Mouse (Mus musculus) hindbrain, embryonic 15.5 days (tissue): ENCODE results near the gene Vmn1r196. TPM values are rescaled to one million over a fixed set of nuclear protein-coding genes. Genes with fewer than 3 reads are reported as not detected.
"Not testable (repeated sequence)": the region's sequence is repeated elsewhere in the genome, so short reads cannot be mapped to it uniquely, and the experiment has no call there.

ENCODE experiments used
- ATAC-seq: fragments of 200-750 bp; cut with Nextera tagmentation; 2 replicates; pipeline ENCODE4 v1.8.0; 2017; ENCODE audit warnings: low read depth, moderate number of reproducible peaks, moderate TSS enrichment; ENCODE audit not compliant: low FRiP score
- H3K27ac ChIP-seq: fragments of 300-500 bp; sonication (generic); replicated peaks from 2 replicates; pipeline ENCODE4 v1.5.1; 2015; ENCODE audit warnings: mild to moderate bottlenecking, inconsistent platforms
- H3K27me3 ChIP-seq: fragments of 300-500 bp; sonication (generic); 2 replicates; pipeline ENCODE4 v1.6.1; 2015; ENCODE audit warnings: control low read depth, inconsistent platforms
- H3K36me3 ChIP-seq: fragments of 300-500 bp; sonication (generic); 2 replicates; pipeline ENCODE4 v1.6.1; 2015; ENCODE audit warnings: control low read depth, inconsistent platforms
- H3K4me1 ChIP-seq: fragments of 300-500 bp; sonication (generic); replicated peaks from 2 replicates; pipeline ENCODE4 v1.6.1; 2015; ENCODE audit warnings: control low read depth, inconsistent platforms
- H3K4me2 ChIP-seq: fragments of 300-500 bp; sonication (generic); 2 replicates; pipeline ENCODE4 v1.6.1; 2015; ENCODE audit warnings: moderate library complexity, mild to moderate bottlenecking, inconsistent platforms
- H3K4me3 ChIP-seq: fragments of 300-500 bp; sonication (generic); 2 replicates; pipeline ENCODE4 v1.5.1; 2015; ENCODE audit warnings: mild to moderate bottlenecking, inconsistent platforms
- H3K9ac ChIP-seq: fragments of 300-500 bp; sonication (generic); 2 replicates; pipeline ENCODE4 v1.6.1; 2015; ENCODE audit warnings: inconsistent platforms
- H3K9me3 ChIP-seq: fragments of 300-500 bp; sonication (generic); 2 replicates; pipeline ENCODE4 v1.6.1; 2016; ENCODE audit warnings: control low read depth, inconsistent platforms
- WGBS: fragments of 180-500 bp; shearing (Covaris S2); methylation state at CpG from one replicate; pipeline ENCODE4 v1.1.7; 2015; 5-methylcytosine and 5-hydroxymethylcytosine counted together
- polyA plus RNA-seq: library from polyadenylated mRNA; unstranded; fragments of >200 nt; fragmentation: Nextera tagmentation; extraction: Ambion mirVana; gene quantifications from 2 replicates; pipeline ENCODE4 v1.2.1, GENCODE M21; 2015

Gene Vmn1r196
- polyA plus RNA-seq = not detected in 2 replicates

DNA sequence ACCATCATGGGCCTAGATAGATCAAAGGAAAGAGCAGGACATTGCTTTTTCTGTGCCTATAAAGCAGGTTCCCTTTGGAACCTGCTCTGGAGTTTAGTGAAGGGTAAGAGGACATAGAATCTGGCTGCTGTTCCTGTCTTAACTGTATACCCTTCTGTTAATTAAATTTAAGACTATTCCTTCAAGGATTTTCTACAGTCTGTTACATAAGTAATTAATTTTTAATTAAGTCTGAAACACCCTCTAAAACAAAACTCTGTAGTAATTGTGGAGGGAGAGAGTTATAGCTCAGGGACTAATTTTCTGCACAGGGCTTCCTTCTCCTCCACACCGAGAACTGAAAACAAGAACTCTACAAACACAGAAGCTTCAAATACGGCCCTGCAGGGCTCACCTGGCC is at the start of gene Vmn1r196:
TSS of gene Vmn1r196 (plus strand) at position 301 of the 400 bp plus-strand sequence.
- no peak within 1 kb of the TSS for H3K9ac ChIP-seq
- H3K27me3 ChIP-seq = no peaks in the 10 kb centered on the region
- H3K4me1 ChIP-seq = no peaks in the 10 kb centered on the region
- no peak within 1 kb of the TSS for H3K4me2 ChIP-seq
- ATAC-seq = no peak
- H3K9me3 ChIP-seq = no peaks in the 10 kb centered on the region
- WGBS = 73% methylated on average over 2 of the region's 2 CpGs
- no peaks in the 10 kb centered on the region for H3K36me3 ChIP-seq
- no peak within 1 kb of the TSS for H3K4me3 ChIP-seq
- H3K27ac ChIP-seq = no peak within 1 kb of the TSS

DNA sequence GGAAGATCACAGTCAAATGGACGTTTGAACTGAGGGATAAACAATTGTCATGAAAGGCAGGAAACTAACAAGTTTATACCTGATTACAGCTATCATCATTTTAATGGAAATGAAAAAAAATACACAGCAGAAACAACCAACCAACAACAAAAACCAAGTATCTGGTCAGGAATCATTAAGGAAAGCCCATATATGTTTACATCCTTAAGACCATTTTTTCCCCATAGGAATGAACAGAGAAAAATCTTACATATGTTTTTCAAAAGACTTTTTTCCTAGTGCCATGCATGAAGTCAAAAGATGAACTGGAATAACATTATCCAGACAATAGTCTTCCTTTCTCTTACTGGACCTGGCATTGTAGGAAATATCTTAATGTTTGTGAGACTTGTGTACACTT is 45.8 kb upstream of the Vmn1r196 start, which contains the start of gene Vmn1r194:
TSS of gene Vmn1r194 (plus strand) at position 301 of the 400 bp plus-strand sequence.
- no peaks in the 10 kb centered on the region for H3K36me3 ChIP-seq
- no peaks in the 10 kb centered on the region for H3K9me3 ChIP-seq
- no peak within 1 kb of the TSS for H3K9ac ChIP-seq
- no peak within 1 kb of the TSS for H3K4me2 ChIP-seq
- no peak within 1 kb of the TSS for H3K27ac ChIP-seq
- no peak within 1 kb of the TSS for H3K4me3 ChIP-seq
- no peaks in the 10 kb centered on the region for H3K4me1 ChIP-seq
- no peak for ATAC-seq
- no peaks in the 10 kb centered on the region for H3K27me3 ChIP-seq
- WGBS = 56% methylated on average over 1 of the region's 1 CpGs

DNA sequence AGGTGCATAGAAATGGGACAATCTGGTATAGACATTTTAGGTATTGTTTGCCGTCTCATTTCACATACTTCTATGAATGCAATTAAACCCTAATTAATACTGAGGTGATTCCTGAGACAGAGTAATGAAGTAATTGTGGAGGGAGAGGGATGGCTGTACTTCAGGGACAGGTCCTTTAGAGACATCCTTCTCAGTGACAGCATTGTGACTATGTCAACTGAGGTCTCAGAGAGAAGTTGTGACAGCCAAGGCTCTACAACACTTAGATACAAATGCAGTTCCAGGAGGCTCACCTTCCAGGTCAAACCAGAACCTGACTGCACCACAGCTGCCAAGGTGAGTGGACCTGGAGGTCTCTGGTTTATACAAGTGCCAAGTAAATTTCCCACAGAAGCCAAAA is 19.5 kb upstream of the Vmn1r196 start, which contains the start of gene Vmn1r195:
TSS of gene Vmn1r195 (plus strand) at position 301 of the 400 bp plus-strand sequence.
- not testable (repeated sequence) for H3K4me1 ChIP-seq, H3K9me3 ChIP-seq, H3K9ac ChIP-seq, H3K27ac ChIP-seq, ATAC-seq, H3K36me3 ChIP-seq, H3K4me2 ChIP-seq, H3K4me3 ChIP-seq, H3K27me3 ChIP-seq
- 94% methylated on average over 1 of the region's 1 CpGs for WGBS

DNA sequence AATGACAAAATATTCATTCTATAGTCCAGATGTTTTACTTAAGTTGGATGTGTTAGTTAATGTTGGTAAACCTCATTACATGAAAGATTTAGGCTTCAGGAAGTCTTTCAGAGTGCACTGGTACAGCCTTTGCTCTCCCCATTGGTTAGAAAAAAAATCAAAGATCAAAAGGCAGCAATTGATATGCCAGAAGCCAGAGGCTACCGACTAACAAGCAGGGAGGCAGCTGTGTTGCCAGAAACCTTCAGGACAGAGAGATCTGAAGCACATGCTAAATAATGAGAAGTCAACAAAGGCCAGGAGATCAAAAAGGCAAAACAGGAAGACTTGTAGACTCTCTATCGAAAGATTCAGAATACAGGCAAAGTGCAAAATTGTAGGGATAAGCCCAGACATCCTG is 18.0 kb upstream of the Vmn1r196 start:
- 52% methylated on average over 2 of the region's 2 CpGs for WGBS
- Histone ChIP-seq H3K9ac (no peak overlapping the region), H3K36me3 (no peaks in the 10 kb centered on the region), H3K27ac (no peak overlapping the region), H3K9me3 (no peaks in the 10 kb centered on the region), H3K27me3 (no peaks in the 10 kb centered on the region), H3K4me3 (no peak overlapping the region), H3K4me1 (no peaks in the 10 kb centered on the region), H3K4me2 (no peak overlapping the region)
- ATAC-seq = no peak

DNA sequence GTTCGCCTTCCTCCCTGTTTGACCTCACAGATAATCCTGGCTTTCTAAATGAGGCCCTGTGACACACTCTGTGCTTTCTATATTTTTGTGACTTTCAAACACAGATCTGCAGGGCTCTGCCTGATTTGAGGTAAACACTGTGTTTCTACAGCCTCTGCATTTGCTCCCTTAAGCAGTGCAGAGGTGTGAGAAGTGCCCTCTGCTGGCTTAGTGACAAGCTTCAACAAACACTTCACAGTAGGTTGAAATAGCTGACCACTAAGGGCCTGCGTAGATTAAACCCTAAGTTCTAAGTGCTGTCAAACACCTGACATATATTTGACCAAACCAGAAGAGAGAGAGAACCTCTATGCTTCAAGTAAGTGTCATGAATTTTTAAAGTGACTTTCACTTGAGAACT is 5.1 kb upstream of the Vmn1r196 start:
- WGBS = 74% methylated on average over 2 of the region's 2 CpGs
- no peaks in the 10 kb centered on the region for H3K9me3 ChIP-seq
- ATAC-seq = no peak

DNA sequence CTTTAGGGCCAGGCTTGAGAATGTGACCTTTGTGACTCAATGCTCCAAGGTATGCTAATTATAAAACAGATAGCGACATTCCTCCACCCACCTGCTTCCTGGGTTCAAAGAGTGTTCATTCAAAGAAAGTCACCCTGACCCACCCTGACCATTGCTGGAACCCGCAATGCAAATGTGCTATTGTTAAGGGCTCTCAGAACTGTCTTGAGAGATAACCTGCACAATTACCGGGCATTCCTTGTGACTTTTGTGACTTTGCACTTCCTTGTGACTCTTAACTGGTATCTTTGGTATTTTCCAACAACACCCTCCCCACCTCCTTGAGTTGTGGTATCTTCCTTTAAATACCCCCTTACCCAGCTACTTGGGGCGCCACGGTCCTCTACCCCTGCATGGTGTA is 18.4 kb downstream of the Vmn1r196 start:
- not testable (repeated sequence) for H3K4me2 ChIP-seq, H3K9me3 ChIP-seq, H3K4me1 ChIP-seq, ATAC-seq, H3K27ac ChIP-seq, H3K9ac ChIP-seq, H3K4me3 ChIP-seq, H3K27me3 ChIP-seq, H3K36me3 ChIP-seq
- WGBS = 96% methylated on average over 5 of the region's 5 CpGs

More for the DNA sequence above, 5.1 kb upstream of the Vmn1r196 start:
- Histone ChIP-seq H3K36me3 (no peaks in the 10 kb centered on the region), H3K4me1 (no peaks in the 10 kb centered on the region), H3K27me3 (no peaks in the 10 kb centered on the region), H3K27ac (no peak overlapping the region), H3K4me2 (no peak overlapping the region), H3K9ac (no peak overlapping the region), H3K4me3 (no peak overlapping the region)

DNA sequence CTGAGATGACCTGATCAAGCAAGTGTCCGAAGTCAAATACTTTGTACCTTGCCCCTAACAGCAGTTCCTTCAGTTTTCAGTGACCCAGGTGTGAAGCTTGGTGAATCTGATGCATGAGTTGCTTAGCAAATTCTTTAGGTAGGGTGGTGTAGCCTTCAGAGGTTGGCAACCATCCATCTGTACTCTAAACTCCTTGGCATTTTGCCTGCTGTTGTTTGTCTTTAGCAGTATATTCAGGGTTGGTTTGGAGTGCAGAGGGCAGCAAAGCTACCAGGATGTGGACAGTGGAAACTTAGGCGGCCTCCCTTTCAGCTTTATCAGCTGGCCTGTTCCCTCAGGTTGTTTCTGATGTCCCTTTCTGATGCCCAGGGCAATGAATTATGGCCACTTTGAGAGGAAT is 25.6 kb downstream of the Vmn1r196 start:
- Histone ChIP-seq H3K4me1 (no peaks in the 10 kb centered on the region), H3K36me3 (no peaks in the 10 kb centered on the region), H3K9ac (no peak overlapping the region), H3K9me3 (no peaks in the 10 kb centered on the region), H3K27me3 (no peaks in the 10 kb centered on the region), H3K27ac (no peak overlapping the region), H3K4me3 (no peak overlapping the region), H3K4me2 (no peak overlapping the region)
- 86% methylated on average over 2 of the region's 2 CpGs for WGBS
- no peak for ATAC-seq

DNA sequence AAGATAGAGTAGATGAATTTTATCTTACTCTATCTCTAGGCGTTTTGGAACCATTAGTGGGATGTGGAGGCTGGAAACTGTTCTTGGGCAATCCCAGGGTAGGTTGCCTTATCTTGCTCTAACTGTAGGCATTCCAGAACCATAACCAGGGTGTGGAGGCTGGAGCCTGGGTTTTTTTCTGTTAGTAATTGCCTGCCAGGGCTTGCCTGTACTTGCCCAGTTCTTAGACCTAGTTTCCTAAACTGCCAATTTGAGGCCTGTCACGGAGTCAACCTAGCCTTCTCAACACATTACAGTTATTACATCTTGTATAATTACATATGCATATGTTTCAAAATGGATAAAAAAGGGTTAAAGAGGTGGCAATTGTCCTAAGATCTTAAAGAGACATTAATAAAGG is 27.6 kb downstream of the Vmn1r196 start:
- no peak overlapping the region for H3K27ac ChIP-seq
- 83% methylated on average over 2 of the region's 2 CpGs for whole genome bisulfite sequencing
- H3K9me3 ChIP-seq = no peaks in the 10 kb centered on the region
- no peaks in the 10 kb centered on the region for H3K27me3 ChIP-seq
- no peak overlapping the region for H3K9ac ChIP-seq
- no peak for ATAC-seq
- no peaks in the 10 kb centered on the region for H3K4me1 ChIP-seq
- no peak overlapping the region for H3K4me3 ChIP-seq
- H3K36me3 ChIP-seq = no peaks in the 10 kb centered on the region
- H3K4me2 ChIP-seq = no peak overlapping the region

DNA sequence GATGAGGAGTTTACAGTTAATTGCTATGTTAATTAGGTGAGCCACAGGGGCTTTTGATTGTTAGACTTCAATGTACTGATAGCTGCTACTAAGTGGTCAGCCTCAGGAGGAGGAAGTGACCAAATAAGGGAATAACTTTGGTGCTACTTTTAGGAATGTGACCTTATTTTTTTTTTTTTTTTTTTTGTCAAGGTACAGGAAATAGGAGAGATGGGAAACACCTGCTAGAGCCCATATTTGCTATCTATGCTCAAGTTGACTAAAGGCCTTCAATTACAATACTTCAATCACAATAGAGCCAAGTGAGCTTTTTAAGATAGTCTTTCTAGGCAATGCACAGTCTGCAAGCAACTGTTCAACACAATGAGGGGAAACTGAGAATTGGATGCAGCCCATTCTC is 30.4 kb downstream of the Vmn1r196 start:
- no peak overlapping the region for H3K27ac ChIP-seq
- no peaks in the 10 kb centered on the region for H3K4me1 ChIP-seq
- H3K4me2 ChIP-seq = no peak overlapping the region
- H3K9ac ChIP-seq = no peak overlapping the region
- no peaks in the 10 kb centered on the region for H3K9me3 ChIP-seq
- no peak for ATAC-seq
- H3K4me3 ChIP-seq = no peak overlapping the region
- H3K27me3 ChIP-seq = no peaks in the 10 kb centered on the region
- no peaks in the 10 kb centered on the region for H3K36me3 ChIP-seq

DNA sequence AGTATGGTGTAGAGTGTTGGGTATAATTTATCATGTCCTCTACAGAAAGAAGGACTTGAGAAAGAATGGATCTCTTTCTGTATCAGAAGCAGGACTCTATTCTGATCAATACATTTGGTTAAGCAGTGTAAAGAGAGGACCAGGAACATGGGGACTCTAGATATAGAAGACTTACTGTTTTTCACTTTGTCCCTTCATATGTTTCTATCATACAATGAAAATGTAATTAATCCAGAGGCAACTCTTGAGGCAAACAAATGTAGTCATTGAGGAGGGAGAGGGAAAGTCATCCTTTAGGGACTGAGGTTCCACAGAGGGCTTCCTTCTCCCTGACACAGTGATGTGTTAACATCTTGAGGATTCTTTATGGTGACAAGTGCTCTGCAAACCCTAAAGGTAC is 34.6 kb downstream of the Vmn1r196 start, which contains the start of gene Vmn1r197:
TSS of gene Vmn1r197 (plus strand) at position 301 of the 400 bp plus-strand sequence.
- H3K36me3 ChIP-seq = no peaks in the 10 kb centered on the region
- no peak for ATAC-seq
- H3K27ac ChIP-seq = no peak within 1 kb of the TSS
- no peaks in the 10 kb centered on the region for H3K27me3 ChIP-seq
- H3K9me3 ChIP-seq = no peaks in the 10 kb centered on the region
- no peaks in the 10 kb centered on the region for H3K4me1 ChIP-seq
- no peak within 1 kb of the TSS for H3K4me3 ChIP-seq
- no peak within 1 kb of the TSS for H3K9ac ChIP-seq
- H3K4me2 ChIP-seq = no peak within 1 kb of the TSS

DNA sequence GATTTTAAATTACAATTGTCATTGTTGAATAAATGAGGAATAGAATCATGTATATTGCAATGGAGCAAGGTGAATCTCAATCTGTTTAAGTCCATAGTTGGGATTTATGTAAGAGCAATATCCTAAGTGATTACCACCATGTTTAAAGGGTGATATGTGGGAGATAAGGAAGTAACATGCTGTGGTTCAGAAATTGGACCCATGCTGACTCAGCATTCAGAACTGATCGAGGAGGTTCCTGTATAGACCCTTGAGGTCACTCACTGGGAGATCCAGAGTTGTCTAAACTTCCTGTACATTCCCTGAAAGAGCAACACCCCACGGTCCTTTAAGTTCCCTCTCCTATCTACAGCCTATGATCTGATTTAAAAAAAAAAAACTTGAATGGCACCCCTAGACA is 43.5 kb downstream of the Vmn1r196 start:
- H3K4me3 ChIP-seq = no peak overlapping the region
- no peak for ATAC-seq
- no peak overlapping the region for H3K4me2 ChIP-seq
- WGBS = 77% methylated on average over 2 of the region's 2 CpGs
- H3K36me3 ChIP-seq = no peaks in the 10 kb centered on the region
- no peaks in the 10 kb centered on the region for H3K27me3 ChIP-seq
- no peak overlapping the region for H3K27ac ChIP-seq
- no peak overlapping the region for H3K9ac ChIP-seq
- no peaks in the 10 kb centered on the region for H3K4me1 ChIP-seq
- H3K9me3 ChIP-seq = no peaks in the 10 kb centered on the region

DNA sequence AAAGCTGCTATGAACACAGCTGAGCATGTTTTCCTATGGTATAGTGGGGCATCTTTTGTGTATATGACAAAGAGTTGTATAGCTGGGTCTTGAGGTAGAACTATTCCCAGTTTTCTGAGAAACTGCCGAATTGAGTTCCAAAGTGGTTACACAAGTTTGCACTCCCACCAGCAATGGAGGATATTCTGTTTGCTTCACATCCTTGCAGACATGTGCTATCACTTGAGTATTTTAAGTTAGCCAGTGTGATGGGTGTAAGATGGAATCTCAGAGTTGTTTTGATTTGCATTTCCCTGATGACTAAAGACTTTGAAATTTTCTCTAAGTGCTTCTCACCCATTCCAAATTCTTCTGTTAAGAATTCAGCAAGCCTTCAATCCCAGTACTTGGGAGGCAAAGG is 45.8 kb downstream of the Vmn1r196 start:
- Histone ChIP-seq H3K9me3 (no peaks in the 10 kb centered on the region), H3K4me3 (no peak overlapping the region), H3K4me2 (no peak overlapping the region), H3K27ac (no peak overlapping the region), H3K27me3 (no peaks in the 10 kb centered on the region), H3K4me1 (no peaks in the 10 kb centered on the region), H3K9ac (no peak overlapping the region), H3K36me3 (no peaks in the 10 kb centered on the region)
- WGBS = 91% methylated on average over 1 of the region's 1 CpGs
- no peak for ATAC-seq
